Mouse (Mus musculus) stomach, embryonic 14.5 days (tissue): ENCODE results near the gene Ksr2. TPM values are rescaled to one million over a fixed set of nuclear protein-coding genes. Genes with fewer than 3 reads are reported as not detected.
A peak's percentile ranks its signal among the peaks of the same experiment; 100 is the strongest.
"Not testable (repeated sequence)": the region's sequence is repeated elsewhere in the genome, so short reads cannot be mapped to it uniquely, and the experiment has no call there.

Source experiments
- ATAC-seq: fragments of 200-750 bp; cut with Nextera tagmentation; 2 replicates; pipeline ENCODE4 v1.8.0; 2017; ENCODE audit warnings: low read depth, moderate TSS enrichment; ENCODE audit not compliant: insufficient number of reproducible peaks, insufficient read depth, low FRiP score
- H3K27ac ChIP-seq: fragments of 300-500 bp; sonication (generic); 2 replicates; pipeline ENCODE4 v1.5.1; 2014; ENCODE audit warnings: mild to moderate bottlenecking, low read length, moderate library complexity, mixed read lengths
- H3K27me3 ChIP-seq: fragments of 300-500 bp; sonication (generic); 2 replicates; pipeline ENCODE4 v1.6.1; 2014; ENCODE audit warnings: low read length, control low read depth, mixed read lengths; ENCODE audit not compliant: control insufficient read depth, insufficient read depth
- H3K36me3 ChIP-seq: fragments of 300-500 bp; sonication (generic); 2 replicates; pipeline ENCODE4 v1.6.1; 2014; ENCODE audit warnings: mild to moderate bottlenecking, control low read depth, low read length, moderate library complexity, mixed read lengths; ENCODE audit not compliant: control insufficient read depth, insufficient read depth
- H3K4me1 ChIP-seq: fragments of 300-500 bp; sonication (generic); 2 replicates; pipeline ENCODE4 v1.6.1; 2014; ENCODE audit warnings: low read length, control low read depth, mixed read lengths; ENCODE audit not compliant: control insufficient read depth, insufficient read depth
- H3K4me2 ChIP-seq: fragments of 300-500 bp; sonication (generic); replicated peaks from 2 replicates; pipeline ENCODE4 v1.6.1; 2014; ENCODE audit warnings: low read depth, low read length, control low read depth
- H3K4me3 ChIP-seq: fragments of 300-500 bp; sonication (generic); 2 replicates; pipeline ENCODE4 v1.5.1; 2014; ENCODE audit warnings: low read depth, low read length, control low read depth
- H3K9ac ChIP-seq: fragments of 300-500 bp; sonication (generic); replicated peaks from 2 replicates; pipeline ENCODE4 v1.6.1; 2014; ENCODE audit warnings: low read depth, mild to moderate bottlenecking, control low read depth, low read length, moderate library complexity, mixed read lengths
- H3K9me3 ChIP-seq: fragments of 300-500 bp; sonication (generic); 2 replicates; pipeline ENCODE4 v1.6.1; 2016; ENCODE audit warnings: low read depth, low read length, control low read depth; ENCODE audit not compliant: control insufficient read depth
- WGBS: fragments of 180-500 bp; shearing (Covaris S2); extraction: QIAGEN DNeasy Blood & Tissue Kit; methylation state at CpG from one replicate; pipeline ENCODE4 v1.1.7; 2014; 5-methylcytosine and 5-hydroxymethylcytosine counted together
- polyA plus RNA-seq: library from polyadenylated mRNA; unstranded; fragments of >200 nt; fragmentation: Nextera tagmentation; extraction: Ambion mirVana; gene quantifications from 2 replicates; pipeline ENCODE4 v1.2.1, GENCODE M21; 2014

Ksr2 gene
- polyA plus RNA-seq, 1 experiment from 2014 or later = 0.69 TPM

GRCm38 (mm10) chr5:117377731-117378130 is 36.1 kb upstream of the Ksr2 start:
- peaks cover 69% of the 10 kb centered on the region for H3K36me3 ChIP-seq
- WGBS = 90% methylated on average over 14 of the region's 14 CpGs
- not testable (repeated sequence) for H3K9me3 ChIP-seq

GRCm38 (mm10) chr5:117380199-117380598 is 33.6 kb upstream of the Ksr2 start:
- Histone ChIP-seq H3K27me3 (no peaks in the 10 kb centered on the region), H3K4me1 (no peaks in the 10 kb centered on the region), H3K4me2 (no peak overlapping the region), H3K27ac (no peak overlapping the region), H3K36me3 (peaks cover 75% of the 10 kb centered on the region), H3K4me3 (no peak overlapping the region), H3K9me3 (no peaks in the 10 kb centered on the region), H3K9ac (no peak overlapping the region)
- 80% methylated on average over 4 of the region's 4 CpGs for WGBS
- ATAC-seq = no peak

More at GRCm38 (mm10) chr5:117377731-117378130, 36.1 kb upstream of the Ksr2 start:
- H3K9ac ChIP-seq, H3K4me2 ChIP-seq, H3K4me3 ChIP-seq, H3K27me3 ChIP-seq, H3K27ac ChIP-seq, ATAC-seq, H3K4me1 ChIP-seq: not testable (repeated sequence)

GRCm38 (mm10) chr5:117381785-117382184 is 32.0 kb upstream of the Ksr2 start:
- Histone ChIP-seq H3K4me3 (no peak overlapping the region), H3K9me3 (no peaks in the 10 kb centered on the region), H3K36me3 (peaks cover 75% of the 10 kb centered on the region), H3K27me3 (no peaks in the 10 kb centered on the region), H3K9ac (no peak overlapping the region), H3K4me1 (no peaks in the 10 kb centered on the region), H3K4me2 (no peak overlapping the region), H3K27ac (no peak overlapping the region)
- 82% methylated on average over 7 of the region's 7 CpGs for WGBS
- ATAC-seq = no peak

- no peak overlapping the region for H3K4me3 ChIP-seq
- H3K4me1 ChIP-seq = peaks cover 8% of the 10 kb centered on the region
- ATAC-seq = no peak
- no peaks in the 10 kb centered on the region for H3K27me3 ChIP-seq
- H3K9me3 ChIP-seq = no peaks in the 10 kb centered on the region
- 82% methylated on average over 12 of the region's 12 CpGs for WGBS
- no peak overlapping the region for H3K9ac ChIP-seq
- H3K36me3 ChIP-seq = peaks cover 71% of the 10 kb centered on the region
- H3K4me2 ChIP-seq = no peak overlapping the region
- no peak overlapping the region for H3K27ac ChIP-seq
Observed at GRCm38 (mm10) chr5:117383198-117383597, 30.6 kb upstream of the Ksr2 start.

GRCm38 (mm10) chr5:117388296-117388751 is 25.5 kb upstream of the Ksr2 start:
- 9% methylated on average over 16 of the region's 16 CpGs for WGBS
- peak; percentile 17; the same call in 1 of the 2 replicates for ATAC-seq
- peaks cover 8% of the 10 kb centered on the region for H3K4me1 ChIP-seq
- H3K9ac ChIP-seq = peak overlapping the region; percentile 76
- H3K9me3 ChIP-seq = no peaks in the 10 kb centered on the region; the same call in 1 of the 2 replicates
- H3K4me2 ChIP-seq = peak overlapping the region; percentile 69
- peaks cover 28% of the 10 kb centered on the region for H3K36me3 ChIP-seq
- peak overlapping the region; percentile 77 for H3K4me3 ChIP-seq
- H3K27me3 ChIP-seq = no peaks in the 10 kb centered on the region
- H3K27ac ChIP-seq = peak overlapping the region; percentile 45; the same call in 1 of the 2 replicates

GRCm38 (mm10) chr5:117388877-117389276 is 24.9 kb upstream of the Ksr2 start, which contains the start of gene Rfc5:
Gene Rfc5, minus strand, starts transcription at chr5:117389047.
- H3K4me1 ChIP-seq = peaks cover 8% of the 10 kb centered on the region
- H3K4me3 ChIP-seq = peak within 1 kb of the TSS; percentile 77
- H3K9ac ChIP-seq = peak within 1 kb of the TSS; percentile 76
- peaks cover 23% of the 10 kb centered on the region for H3K36me3 ChIP-seq
- peak within 1 kb of the TSS; percentile 69 for H3K4me2 ChIP-seq
- H3K27ac ChIP-seq = peak within 1 kb of the TSS; percentile 45; the same call in 1 of the 2 replicates
- WGBS = under 1% methylated on average over 44 of the region's 44 CpGs
- no peaks in the 10 kb centered on the region for H3K27me3 ChIP-seq
- ATAC-seq = peak; percentile 96
- no peaks in the 10 kb centered on the region; the same call in 1 of the 2 replicates for H3K9me3 ChIP-seq

- H3K27me3 ChIP-seq = no peaks in the 10 kb centered on the region
- no peak overlapping the region for H3K9ac ChIP-seq
- peaks cover 6% of the 10 kb centered on the region; the same call in 1 of the 2 replicates for H3K36me3 ChIP-seq
- 91% methylated on average over 1 of the region's 1 CpGs for WGBS
- no peak overlapping the region for H3K4me2 ChIP-seq
- no peaks in the 10 kb centered on the region; the same call in 1 of the 2 replicates for H3K9me3 ChIP-seq
- H3K4me1 ChIP-seq = peaks cover 8% of the 10 kb centered on the region
- H3K27ac ChIP-seq = no peak overlapping the region
- H3K4me3 ChIP-seq = no peak overlapping the region
- no peak for ATAC-seq
Observed at GRCm38 (mm10) chr5:117390895-117391294, 22.9 kb upstream of the Ksr2 start.

- Histone ChIP-seq H3K36me3 (no peaks in the 10 kb centered on the region), H3K4me1 (0 out of 2 replicates have a peak, but pooled peaks cover 3% of the 10 kb centered on the region), H3K27me3 (no peaks in the 10 kb centered on the region), H3K4me2 (no peak overlapping the region), H3K9ac (no peak overlapping the region), H3K4me3 (no peak overlapping the region), H3K27ac (no peak overlapping the region), H3K9me3 (no peaks in the 10 kb centered on the region; the same call in 1 of the 2 replicates)
- no peak for ATAC-seq
- WGBS = 86% methylated on average over 5 of the region's 5 CpGs
Observed at GRCm38 (mm10) chr5:117395834-117396233, 18.0 kb upstream of the Ksr2 start.

GRCm38 (mm10) chr5:117396596-117397014 is 17.2 kb upstream of the Ksr2 start:
- no peak overlapping the region for H3K9ac ChIP-seq
- no peaks in the 10 kb centered on the region for H3K36me3 ChIP-seq
- H3K27ac ChIP-seq = no peak overlapping the region
- no peaks in the 10 kb centered on the region for H3K27me3 ChIP-seq
- no peak overlapping the region for H3K4me3 ChIP-seq
- H3K4me1 ChIP-seq = 0 out of 2 replicates have a peak, but pooled peaks cover 3% of the 10 kb centered on the region
- H3K4me2 ChIP-seq = no peak overlapping the region
- WGBS = 66% methylated on average over 6 of the region's 6 CpGs
- ATAC-seq = no peak
- no peaks in the 10 kb centered on the region; the same call in 1 of the 2 replicates for H3K9me3 ChIP-seq
